Mouse (Mus musculus): ENCODE measurements at regions not wholly inside any gene's neighbourhood (a gene's known extent, or its start where the extent isn't known, plus 50 kb on each side); places are given as distances from the start of the nearest gene placed in this dataset.

DNA sequence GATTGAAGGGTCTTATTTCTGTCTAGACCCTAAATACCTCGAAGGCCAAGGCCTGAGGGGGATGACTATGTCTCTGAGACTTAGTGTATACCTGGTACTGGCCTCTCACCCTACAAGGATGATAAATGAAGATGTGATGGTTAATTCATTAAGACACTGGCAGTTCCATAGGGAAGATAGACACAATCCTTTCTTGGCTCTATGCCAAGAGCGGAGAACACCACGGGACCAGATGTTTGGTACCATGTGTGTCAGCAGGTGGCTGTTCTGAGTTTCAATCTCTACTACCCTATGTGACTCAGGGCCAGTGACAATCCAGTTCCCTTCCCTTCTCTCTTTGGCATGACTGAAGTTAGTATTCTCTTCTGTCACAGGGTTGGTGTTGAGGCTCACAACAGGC lies 1185.2 kb upstream of the A1bg start:
- peaks cover 2% of the 10 kb centered on the region; the same call in 1 of the 2 replicates for H3K4me1 ChIP-seq (ENCODE audit: control insufficient read depth, insufficient read depth, low read length)
- no peak for TF ChIP-seq CTCF (IDR thresholded peaks at IDR 0.05; ENCODE audit: control insufficient read depth, insufficient read depth, insufficient replicate concordance, low read depth, low read length)
- TF ChIP-seq POLR2A (IDR thresholded peaks at IDR 0.05; ENCODE audit: control insufficient read depth, low read depth, low read length): no peak
- no peak overlapping the region for H3K27ac ChIP-seq (ENCODE audit: control insufficient read depth, insufficient read depth, low read depth, low read length)

DNA sequence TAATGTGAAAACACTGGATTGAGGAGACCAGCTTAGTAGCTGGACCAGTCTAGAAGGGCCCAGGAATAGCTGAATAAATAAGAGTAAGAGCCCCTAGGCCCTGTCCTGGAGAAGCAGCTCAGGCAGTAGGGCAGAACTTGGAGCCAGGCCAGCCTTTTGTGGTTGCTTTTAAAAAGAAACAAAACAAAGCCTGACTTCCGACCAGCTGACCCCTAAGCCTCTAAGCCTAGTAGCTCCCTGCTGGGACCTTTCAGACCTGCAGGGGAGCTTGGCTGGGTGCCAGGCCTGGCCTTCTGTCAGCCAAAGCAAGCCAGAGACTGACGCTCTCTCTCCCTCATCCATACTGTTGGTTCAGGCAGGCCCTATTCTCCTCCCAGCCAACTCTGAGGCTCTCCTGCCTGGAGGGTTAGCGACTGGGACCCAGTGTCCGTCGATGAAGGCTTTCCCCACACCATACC lies 1183.7 kb upstream of the A1bg start:
- H3K27ac ChIP-seq (ENCODE audit: control insufficient read depth, insufficient read depth, low read depth, low read length): no peak overlapping the region
- H3K4me1 ChIP-seq (ENCODE audit: control insufficient read depth, insufficient read depth, low read length): peaks cover 2% of the 10 kb centered on the region; the same call in 1 of the 2 replicates
- TF ChIP-seq CTCF (IDR thresholded peaks at IDR 0.05; ENCODE audit: control insufficient read depth, insufficient read depth, insufficient replicate concordance, low read depth, low read length): no peak
- no peak for TF ChIP-seq POLR2A (IDR thresholded peaks at IDR 0.05; ENCODE audit: control insufficient read depth, low read depth, low read length)
- H3K36me3 ChIP-seq (ENCODE audit: control insufficient read depth, insufficient read depth, low read length): no peaks in the 10 kb centered on the region
- no peaks in the 10 kb centered on the region for H3K27me3 ChIP-seq (ENCODE audit: control insufficient read depth, insufficient read depth, low read length)
- no peak overlapping the region for H3K4me3 ChIP-seq (ENCODE audit: control insufficient read depth, low read depth, low read length)

More for the DNA sequence above, 1185.2 kb upstream of the A1bg start:
- no peaks in the 10 kb centered on the region for H3K36me3 ChIP-seq (ENCODE audit: control insufficient read depth, insufficient read depth, low read length)
- no peaks in the 10 kb centered on the region for H3K27me3 ChIP-seq (ENCODE audit: control insufficient read depth, insufficient read depth, low read length)
- H3K4me3 ChIP-seq (ENCODE audit: control insufficient read depth, low read depth, low read length): no peak overlapping the region

- Histone ChIP-seq H3K27me3 (ENCODE audit: control insufficient read depth, insufficient read depth, low read length) (no peaks in the 10 kb centered on the region), H3K4me1 (ENCODE audit: control insufficient read depth, insufficient read depth, low read length) (peaks cover 2% of the 10 kb centered on the region; the same call in 1 of the 2 replicates), H3K4me3 (ENCODE audit: control insufficient read depth, low read depth, low read length) (no peak overlapping the region), H3K27ac (ENCODE audit: control insufficient read depth, insufficient read depth, low read depth, low read length) (no peak overlapping the region), H3K36me3 (ENCODE audit: control insufficient read depth, insufficient read depth, low read length) (no peaks in the 10 kb centered on the region)
- TF ChIP-seq CTCF (IDR thresholded peaks at IDR 0.05; ENCODE audit: control insufficient read depth, insufficient read depth, insufficient replicate concordance, low read depth, low read length) (no peak), POLR2A (IDR thresholded peaks at IDR 0.05; ENCODE audit: control insufficient read depth, low read depth, low read length) (no peak)
Measured at GRCm38 (mm10) chr15:62105483-62105882, 1182.7 kb upstream of the A1bg start.

DNA sequence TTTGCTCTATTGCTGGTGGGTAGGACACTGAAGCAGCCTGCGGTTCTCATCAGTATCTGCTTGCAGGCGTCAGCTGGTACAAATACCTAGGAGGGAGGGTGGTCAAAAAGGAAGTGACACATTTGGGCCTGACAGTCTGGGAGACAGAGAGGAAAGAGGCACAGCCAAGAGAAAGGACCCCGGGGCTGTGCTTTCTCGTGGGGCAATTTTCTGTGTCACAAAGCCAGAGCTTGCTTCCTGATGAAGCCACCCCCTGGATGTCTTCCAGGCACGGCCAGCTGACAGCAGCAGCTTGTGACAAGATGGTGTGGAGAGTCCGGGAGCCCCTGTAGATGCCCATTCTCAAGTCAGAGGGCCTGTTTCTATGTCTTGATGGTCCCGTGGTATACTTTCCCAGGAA lies 1181.8 kb upstream of the A1bg start:
- Histone ChIP-seq H3K4me1 (ENCODE audit: control insufficient read depth, insufficient read depth, low read length) (peaks cover 2% of the 10 kb centered on the region; the same call in 1 of the 2 replicates), H3K4me3 (ENCODE audit: control insufficient read depth, low read depth, low read length) (no peak overlapping the region), H3K36me3 (ENCODE audit: control insufficient read depth, insufficient read depth, low read length) (no peaks in the 10 kb centered on the region), H3K27ac (ENCODE audit: control insufficient read depth, insufficient read depth, low read depth, low read length) (no peak overlapping the region), H3K27me3 (ENCODE audit: control insufficient read depth, insufficient read depth, low read length) (no peaks in the 10 kb centered on the region)
- TF ChIP-seq CTCF (IDR thresholded peaks at IDR 0.05; ENCODE audit: control insufficient read depth, insufficient read depth, insufficient replicate concordance, low read depth, low read length): no peak
- TF ChIP-seq POLR2A (IDR thresholded peaks at IDR 0.05; ENCODE audit: control insufficient read depth, low read depth, low read length): no peak

DNA sequence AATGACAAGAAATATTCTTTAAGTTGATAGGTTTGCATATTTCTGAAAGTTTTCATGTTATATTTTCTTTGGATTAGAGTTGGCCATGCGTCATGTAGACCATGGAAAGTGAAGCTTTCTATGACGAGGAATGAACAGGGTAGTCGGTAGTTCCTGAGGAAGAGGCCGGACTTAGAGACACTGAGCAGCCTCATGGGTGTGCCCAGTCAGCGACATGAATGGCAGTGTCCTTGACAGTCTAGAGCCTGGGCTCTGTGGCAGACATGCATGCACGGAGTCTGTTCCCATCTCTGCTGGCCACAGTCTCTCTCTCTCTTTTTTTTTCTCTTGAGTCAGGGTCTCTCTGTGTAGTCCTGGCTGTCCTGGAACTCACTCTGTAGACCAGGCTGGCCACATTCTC lies 1176.9 kb upstream of the A1bg start:
- TF ChIP-seq CTCF (IDR thresholded peaks at IDR 0.05; ENCODE audit: control insufficient read depth, insufficient read depth, insufficient replicate concordance, low read depth, low read length) (no peak), POLR2A (IDR thresholded peaks at IDR 0.05; ENCODE audit: control insufficient read depth, low read depth, low read length) (no peak)
- H3K36me3 ChIP-seq (ENCODE audit: control insufficient read depth, insufficient read depth, low read length): no peaks in the 10 kb centered on the region

DNA sequence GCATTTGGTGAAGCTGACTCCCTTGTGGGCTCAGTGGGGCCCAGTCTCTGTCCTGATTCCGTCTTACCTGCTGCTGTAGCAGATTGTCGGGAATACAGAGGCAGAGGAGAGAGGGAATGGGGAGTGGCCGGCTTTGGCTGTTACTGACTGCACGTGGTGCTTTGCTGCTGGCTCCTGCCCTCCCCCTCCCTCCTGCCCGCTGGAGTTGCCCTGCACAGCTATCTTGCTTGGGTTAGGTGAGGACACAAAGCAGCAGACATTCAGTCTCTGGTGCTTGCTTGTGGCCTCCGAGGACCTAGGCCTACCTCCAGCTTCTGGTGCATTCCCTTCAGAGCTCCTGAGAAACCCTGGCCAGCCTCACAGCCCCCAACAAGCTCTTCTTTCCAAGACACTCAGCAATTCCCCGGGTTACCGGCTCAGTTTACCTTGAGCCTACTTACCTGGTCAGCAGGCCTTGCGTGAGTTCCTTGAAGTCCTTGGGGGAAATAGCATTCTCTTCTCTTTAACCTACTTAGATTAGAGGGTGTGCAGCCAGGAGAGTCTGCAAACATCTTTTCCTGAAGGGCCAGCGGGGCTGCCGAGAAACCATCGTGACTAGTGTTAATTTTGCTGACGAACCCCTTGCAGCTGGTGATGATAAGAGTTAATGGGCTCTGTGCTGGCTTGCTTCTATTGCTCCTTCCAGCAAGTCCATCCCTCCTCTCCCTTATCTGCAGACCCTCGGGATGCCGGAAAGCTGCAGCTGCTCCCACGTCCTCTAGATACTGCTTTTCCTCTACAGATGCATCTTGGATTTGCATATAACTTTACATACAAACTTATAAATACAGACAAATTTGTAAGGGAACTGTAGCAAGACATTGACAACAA lies 1176.2 kb upstream of the A1bg start:
- Histone ChIP-seq H3K36me3 (ENCODE audit: control insufficient read depth, insufficient read depth, low read length) (no peaks in the 10 kb centered on the region), H3K4me1 (ENCODE audit: control insufficient read depth, insufficient read depth, low read length) (no peaks in the 10 kb centered on the region; the same call in 1 of the 2 replicates), H3K27ac (ENCODE audit: control insufficient read depth, insufficient read depth, low read depth, low read length) (no peak overlapping the region), H3K4me3 (ENCODE audit: control insufficient read depth, low read depth, low read length) (no peak overlapping the region), H3K27me3 (ENCODE audit: control insufficient read depth, insufficient read depth, low read length) (no peaks in the 10 kb centered on the region)
- TF ChIP-seq POLR2A (IDR thresholded peaks at IDR 0.05; ENCODE audit: control insufficient read depth, low read depth, low read length) (no peak), CTCF (IDR thresholded peaks at IDR 0.05; ENCODE audit: control insufficient read depth, insufficient read depth, insufficient replicate concordance, low read depth, low read length) (no peak)

More for the DNA sequence above, 1176.9 kb upstream of the A1bg start:
- Histone ChIP-seq H3K27me3 (ENCODE audit: control insufficient read depth, insufficient read depth, low read length) (no peaks in the 10 kb centered on the region), H3K4me3 (ENCODE audit: control insufficient read depth, low read depth, low read length) (no peak overlapping the region), H3K4me1 (ENCODE audit: control insufficient read depth, insufficient read depth, low read length) (no peaks in the 10 kb centered on the region; the same call in 1 of the 2 replicates), H3K27ac (ENCODE audit: control insufficient read depth, insufficient read depth, low read depth, low read length) (no peak overlapping the region)

GRCm38 (mm10) chr15:62096778-62097177 lies 1174.0 kb upstream of the A1bg start:
- no peak for TF ChIP-seq POLR2A (IDR thresholded peaks at IDR 0.05; ENCODE audit: control insufficient read depth, low read depth, low read length)
- no peak for TF ChIP-seq CTCF (IDR thresholded peaks at IDR 0.05; ENCODE audit: control insufficient read depth, insufficient read depth, insufficient replicate concordance, low read depth, low read length)
- H3K36me3 ChIP-seq (ENCODE audit: control insufficient read depth, insufficient read depth, low read length): no peaks in the 10 kb centered on the region
- no peak overlapping the region for H3K4me3 ChIP-seq (ENCODE audit: control insufficient read depth, low read depth, low read length)

More at GRCm38 (mm10) chr15:62096778-62097177, 1174.0 kb upstream of the A1bg start:
- Histone ChIP-seq H3K27ac (ENCODE audit: control insufficient read depth, insufficient read depth, low read depth, low read length) (no peak overlapping the region), H3K4me1 (ENCODE audit: control insufficient read depth, insufficient read depth, low read length) (no peaks in the 10 kb centered on the region; the same call in 1 of the 2 replicates), H3K27me3 (ENCODE audit: control insufficient read depth, insufficient read depth, low read length) (no peaks in the 10 kb centered on the region)

Data from testis, adult 2 months (tissue).